Mouse (Mus musculus) CH12.LX (cell line): ENCODE measurements around the gene Olfr1360. TPM values are rescaled to one million over a fixed set of nuclear protein-coding genes. Genes with fewer than 3 reads are reported as not detected.

Source experiments
- DNase-seq: peaks from one replicate; pipeline ENCODE4 v3.0.0-alpha.2; 2013; ENCODE audit errors: extremely low read depth
- H3K27ac ChIP-seq: 2 replicates; pipeline ENCODE4 v1.5.1; 2012; ENCODE audit warnings: low read depth, mild to moderate bottlenecking, control low read depth, moderate library complexity; ENCODE audit not compliant: insufficient read depth
- H3K27me3 ChIP-seq: replicated peaks from 2 replicates; pipeline ENCODE3; 2012; ENCODE audit warnings: inconsistent platforms
- H3K36me3 ChIP-seq, 2 experiments: replicated peaks in 1 of 2; 2 replicates each; pipeline versions ENCODE3 to v1.6.1; 2012; ENCODE audit warnings: inconsistent platforms in 1 of 2, low read length in 1 of 2, mild to moderate bottlenecking in 1 of 2, mixed read lengths in 1 of 2, moderate library complexity in 1 of 2; ENCODE audit not compliant: control insufficient read depth in 1 of 2, insufficient read depth in 1 of 2
- H3K4me1 ChIP-seq, 2 experiments: 2 replicates each; pipeline ENCODE4 v1.6.1; 2012; ENCODE audit warnings: inconsistent platforms in 1 of 2, moderate library complexity in 1 of 2; ENCODE audit not compliant: insufficient read depth in 2 of 2, control insufficient read depth in 1 of 2
- H3K4me2 ChIP-seq: 2 replicates; pipeline ENCODE4 v1.6.1; 2012; ENCODE audit warnings: low read depth, mild to moderate bottlenecking, control low read depth; ENCODE audit not compliant: poor library complexity, insufficient read depth, severe bottlenecking
- H3K4me3 ChIP-seq, 3 experiments: fragments of 150-350 bp in 1 of 3; sonication (generic) in 1 of 3; replicated peaks in 1 of 3; 2 replicates each; pipeline versions ENCODE3 to v1.5.1; 2011 to 2012; ENCODE audit warnings: low read depth in 2 of 3, low read length in 2 of 3, mild to moderate bottlenecking in 2 of 3, moderate library complexity in 2 of 3, control low read depth in 1 of 3, improper control_type of control experiment in 1 of 3, inconsistent platforms in 1 of 3, mixed read lengths in 1 of 3; ENCODE audit not compliant: poor library complexity in 1 of 3
- H3K79me2 ChIP-seq: replicated peaks from 2 replicates; pipeline ENCODE4 v1.6.1; 2012; ENCODE audit warnings: mild to moderate bottlenecking, moderate library complexity; ENCODE audit not compliant: control insufficient read depth, poor library complexity, insufficient read depth, severe bottlenecking; ENCODE audit errors: extremely low read depth
- H3K9ac ChIP-seq: 2 replicates; pipeline ENCODE4 v1.6.1; 2012; ENCODE audit warnings: low read depth, mild to moderate bottlenecking, control low read depth, moderate library complexity; ENCODE audit not compliant: insufficient read depth
- H3K9me3 ChIP-seq: replicated peaks from 2 replicates; pipeline ENCODE3; 2012; ENCODE audit warnings: low read length, inconsistent platforms, mixed read lengths
- CHD1 ChIP-seq: IDR thresholded peaks from 2 replicates; pipeline ENCODE4 v1.6.1; 2012; ENCODE audit warnings: low read depth, low read length, improper control_type of control experiment, inconsistent platforms
- CTCF ChIP-seq, 2 experiments: IDR thresholded peaks in 1 of 2; conservative IDR thresholded peaks in 1 of 2; 2 replicates each; pipeline ENCODE4 v1.5.1; 2011 to 2012; ENCODE audit warnings: low read depth in 2 of 2, low read length in 2 of 2, improper control_type of control experiment in 1 of 2, inconsistent platforms in 1 of 2, mild to moderate bottlenecking in 1 of 2, moderate library complexity in 1 of 2
- E2F4 ChIP-seq: IDR thresholded peaks from 2 replicates; pipeline ENCODE4 v1.6.1; 2011; ENCODE audit warnings: low read depth, low read length, improper control_type of control experiment; ENCODE audit not compliant: insufficient replicate concordance
- ELF1 ChIP-seq: IDR thresholded peaks from 2 replicates; pipeline ENCODE4 v1.6.1; 2014; ENCODE audit warnings: low read depth, mild to moderate bottlenecking, inconsistent platforms, low read length, improper control_type of control experiment
- EP300 ChIP-seq: IDR thresholded peaks from 2 replicates; pipeline ENCODE4 v1.6.1; 2011; ENCODE audit warnings: low read length, improper control_type of control experiment
- ETS1 ChIP-seq: conservative IDR thresholded peaks from 2 replicates; pipeline ENCODE4 v1.6.1; 2012; ENCODE audit warnings: low read depth, mild to moderate bottlenecking, inconsistent platforms, low read length, improper control_type of control experiment, moderate library complexity
- HCFC1 ChIP-seq: IDR thresholded peaks from 2 replicates; pipeline ENCODE4 v1.6.1; 2012; ENCODE audit warnings: low read depth, mild to moderate bottlenecking, inconsistent platforms, low read length, improper control_type of control experiment
- IRF4 ChIP-seq: IDR thresholded peaks from 2 replicates; pipeline ENCODE4 v1.6.1; 2014; ENCODE audit warnings: low read depth, mild to moderate bottlenecking, inconsistent platforms, low read length, improper control_type of control experiment
- JUN ChIP-seq: IDR thresholded peaks from 2 replicates; pipeline ENCODE4 v1.6.1; 2011; ENCODE audit warnings: low read depth, mild to moderate bottlenecking, low read length, improper control_type of control experiment, moderate library complexity; ENCODE audit not compliant: insufficient read depth
- KAT2A ChIP-seq: IDR thresholded peaks from 2 replicates; pipeline ENCODE4 v1.6.1; 2012; ENCODE audit warnings: low read length, improper control_type of control experiment, inconsistent platforms; ENCODE audit not compliant: insufficient replicate concordance
- MAFK ChIP-seq: IDR thresholded peaks from 2 replicates; pipeline ENCODE4 v1.6.1; 2011; ENCODE audit warnings: low read length, improper control_type of control experiment; ENCODE audit not compliant: insufficient replicate concordance
- MAX ChIP-seq: IDR thresholded peaks from 2 replicates; pipeline ENCODE4 v1.6.1; 2011; ENCODE audit warnings: low read length, improper control_type of control experiment
- MAZ ChIP-seq: IDR thresholded peaks from 2 replicates; pipeline ENCODE4 v1.6.1; 2012; ENCODE audit warnings: low read depth, mild to moderate bottlenecking, inconsistent platforms, low read length, improper control_type of control experiment, moderate library complexity
- MYC ChIP-seq: IDR thresholded peaks from 2 replicates; pipeline ENCODE4 v1.6.1; 2011; ENCODE audit warnings: low read depth, mild to moderate bottlenecking, improper control_type of control experiment, low read length
- NRF1 ChIP-seq: IDR thresholded peaks from 2 replicates; pipeline ENCODE4 v1.6.1; 2014; ENCODE audit warnings: low read depth, mild to moderate bottlenecking, inconsistent platforms, low read length, improper control_type of control experiment, moderate library complexity
- PAX5 ChIP-seq: IDR thresholded peaks from 2 replicates; pipeline ENCODE4 v1.6.1; 2012; ENCODE audit warnings: low read length, inconsistent platforms, mixed read lengths
- POLR2AphosphoS2 ChIP-seq: IDR thresholded peaks from 2 replicates; pipeline ENCODE4 v1.6.1; 2011; ENCODE audit warnings: low read depth, low read length, improper control_type of control experiment
- SIN3A ChIP-seq: IDR thresholded peaks from 2 replicates; pipeline ENCODE4 v1.6.1; 2012; ENCODE audit warnings: low read length, improper control_type of control experiment, inconsistent platforms
- TBP ChIP-seq: conservative IDR thresholded peaks from 2 replicates; pipeline ENCODE4 v1.6.1; 2011; ENCODE audit warnings: low read depth, low read length, improper control_type of control experiment
- TCF12 ChIP-seq: IDR thresholded peaks from 2 replicates; pipeline ENCODE4 v1.6.1; 2014; ENCODE audit warnings: low read depth, mild to moderate bottlenecking, inconsistent platforms, low read length, improper control_type of control experiment
- ZC3H11A ChIP-seq: IDR thresholded peaks from 2 replicates; pipeline ENCODE4 v1.6.1; 2012; ENCODE audit warnings: low read depth, mild to moderate bottlenecking, inconsistent platforms, low read length, improper control_type of control experiment
- ZNF384 ChIP-seq: IDR thresholded peaks from 2 replicates; pipeline ENCODE4 v1.6.1; 2012; ENCODE audit warnings: low read depth, low read length, improper control_type of control experiment, inconsistent platforms
- dilution Hi-C: fragments of 300-500 bp; cut with MboI; formaldehyde crosslinking; loops from 2 replicates; pipeline ENCODE4 v1.14.3; 2020; ENCODE audit warnings: low sequenced_read_pairs; ENCODE audit not compliant: extremely low pct_unique_long_range_greater_than_20kb, extremely low pct_ligation_motif_present
- in situ Hi-C: fragments of 300-500 bp; cut with MboI; formaldehyde crosslinking; loops from 3 replicates; pipeline ENCODE4 v1.14.3; 2019; ENCODE audit warnings: low sequenced_read_pairs, low pct_ligation_motif_present, low pct_unique_long_range_greater_than_20kb, mixed read lengths
- polyA plus RNA-seq: library from polyadenylated mRNA; unstranded; fragments of >175 nt; gene quantifications from 2 replicates; pipeline ENCODE4 v1.2.1, GENCODE M21; 2012; ENCODE audit warnings: low read depth; ENCODE audit not compliant: insufficient read length
- total RNA-seq, 2 experiments: library from RNA; depleted of rRNA; stranded (reverse); fragments of 300-350 nt in 1 of 2; fragments of >200 nt in 1 of 2; gene quantifications; 2 replicates each; pipeline ENCODE4 v1.2.3; 2012 to 2014

Gene Olfr1360
- total RNA-seq (2012; rRNA removed) (not detected in 2 replicates), total RNA-seq (2014; rRNA removed) (not detected in 2 replicates), polyA plus RNA-seq (not detected in 2 replicates)

- Histone ChIP-seq H3K9me3 (no peaks in the 10 kb centered on the region), H3K4me2 (no peak within 1 kb of the TSS), H3K4me1 (no peaks in the 10 kb centered on the region), H3K9ac (no peak within 1 kb of the TSS), H3K27me3 (no peaks in the 10 kb centered on the region), H3K36me3 (no peaks in the 10 kb centered on the region), H3K79me2 (no peaks in the 10 kb centered on the region), H3K4me3 (no peak within 1 kb of the TSS), H3K27ac (no peak within 1 kb of the TSS)
- in situ Hi-C loops = no loop called here
- TF ChIP-seq PAX5 (no peak), KAT2A (no peak), EP300 (no peak), CHD1 (no peak), MAFK (no peak), IRF4 (no peak), SIN3A (no peak), TCF12 (no peak), TBP (no peak), MAX (no peak), E2F4 (no peak), POLR2AphosphoS2 (no peak), MYC (no peak), ZC3H11A (no peak), NRF1 (no peak), ELF1 (no peak), ETS1 (no peak)
- DNase-seq = no peak
- dilution Hi-C loops = no loop called here
Observed at GRCm38 (mm10) chr13:21677305-21677704, at the start of gene Olfr1360. Gene Olfr1360 (minus strand): TSS chr13:21677405.

DNA sequence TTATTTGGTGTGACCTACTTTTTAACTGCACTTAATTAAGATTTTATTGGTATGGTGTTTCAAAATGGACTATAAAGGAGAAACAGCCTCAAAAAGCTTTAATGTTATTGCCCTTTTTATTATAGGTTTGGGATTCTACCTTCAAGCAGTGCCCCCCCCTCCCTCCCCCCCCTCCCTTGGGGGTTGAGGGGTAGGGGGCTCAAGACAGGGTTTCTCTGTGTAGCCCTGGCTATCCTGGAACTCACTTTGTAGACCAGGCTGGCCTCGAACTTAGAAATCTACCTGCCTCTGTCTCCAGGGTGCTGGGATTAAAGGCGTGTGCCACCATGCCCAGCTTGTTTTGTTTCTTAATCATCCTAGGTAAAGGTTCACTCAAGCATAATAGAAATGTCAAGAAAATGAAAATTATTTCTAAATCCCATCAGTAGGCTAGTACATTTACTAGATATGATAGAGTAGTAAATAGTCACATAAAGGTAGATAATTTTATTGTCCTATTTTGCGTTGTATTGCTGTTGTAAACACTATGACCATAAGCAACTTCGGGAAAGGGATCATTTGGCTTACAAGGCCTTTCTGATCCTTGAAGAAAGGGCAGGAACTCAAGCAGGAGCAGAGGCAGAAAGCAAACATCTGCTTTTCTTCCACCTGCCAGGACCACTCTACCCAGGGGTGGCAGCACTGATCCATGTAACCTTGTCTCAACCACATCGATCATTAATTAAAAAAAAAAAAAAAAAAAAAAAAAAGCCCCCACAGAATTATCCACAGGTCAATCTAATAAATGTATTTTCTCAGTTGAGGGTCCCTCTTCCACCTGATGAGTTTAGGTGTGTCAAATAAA, 46.0 kb upstream of the Olfr1360 start:
- no peaks in the 10 kb centered on the region for H3K79me2 ChIP-seq

More for the DNA sequence above, 46.0 kb upstream of the Olfr1360 start:
- dilution Hi-C loops = no loop called here
- TF ChIP-seq JUN (no peak), HCFC1 (no peak), ZNF384 (peak; percentile 93), TBP (0 out of 2 replicates have a peak, but pooled peaks have one; percentile 5), MAZ (no peak), CHD1 (peak; percentile 55; the same call in 1 of the 2 replicates), CTCF (conservative IDR thresholded peaks at IDR 0.05 in 1 of 2, IDR thresholded peaks at IDR 0.05 in 1 of 2; ENCODE audit: low read depth in 2 of 2, low read length in 2 of 2) (peak in 1 of 2 experiments; percentile 48; a peak in 2 of 4 replicates)
- Histone ChIP-seq H3K36me3 (no peaks in the 10 kb centered on the region), H3K9ac (peak overlapping the region; percentile 80), H3K9me3 (no peaks in the 10 kb centered on the region), H3K4me1 (peaks cover 2 to 28% of the 10 kb centered on the region in 2 experiments; a peak in 2 of 4 replicates), H3K4me3 (no peak overlapping the region), H3K4me2 (no peak overlapping the region; the same call in 1 of the 2 replicates), H3K27ac (no peak overlapping the region), H3K27me3 (no peaks in the 10 kb centered on the region)
- in situ Hi-C loops = loop anchor here (25.0 kb wide), 2 partner anchors 214 to 336 kb away; partner anchors contain the start of gene Zfp184
- DNase-seq = no peak
